Mouse (Mus musculus): ENCODE measurements around the gene Uckl1. TPM values are rescaled to one million over a fixed set of nuclear protein-coding genes. Genes with fewer than 3 reads are reported as not detected.
A peak's percentile ranks its signal among the peaks of the same experiment; 100 is the strongest.

Uckl1 gene
- polyA plus RNA-seq, 1 experiment from 2014 or later = 22.8 TPM

DNA sequence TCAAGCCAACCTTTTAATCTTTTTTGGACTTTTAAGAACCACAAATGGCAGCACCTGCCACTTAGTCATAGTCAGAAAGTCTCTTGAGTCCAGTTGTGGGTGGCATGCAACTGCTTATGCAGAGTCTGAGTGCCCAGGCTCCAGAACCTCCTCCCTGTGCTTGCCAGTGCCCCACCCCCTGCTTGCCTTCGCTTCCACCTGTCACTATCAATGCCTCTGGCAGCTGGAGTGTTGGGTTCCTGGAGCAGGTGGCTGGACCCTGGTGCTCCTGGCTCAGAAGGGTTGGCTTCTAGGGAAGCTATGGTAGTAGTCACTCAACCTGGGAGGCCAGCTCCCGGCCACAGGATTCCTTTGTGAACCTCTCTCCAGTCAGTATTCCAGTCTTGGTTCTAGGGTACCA lies 34.5 kb downstream of the Uckl1 start:
- no peak overlapping the region for H3K4me2 ChIP-seq (ENCODE audit: low read depth, low read length)
- H3K9ac ChIP-seq (replicated peaks) = no peak overlapping the region
- H3K27me3 ChIP-seq (ENCODE audit: insufficient read depth, low read length) = no peaks in the 10 kb centered on the region
- TF ChIP-seq CTCF (IDR thresholded peaks at IDR 0.05; ENCODE audit: low read depth) (no peak), EP300 (IDR thresholded peaks at IDR 0.05; ENCODE audit: low read depth) (no peak)
- no peaks in the 10 kb centered on the region for H3K9me3 ChIP-seq (ENCODE audit: low read length)
- H3K36me3 ChIP-seq (replicated peaks; ENCODE audit: insufficient read depth, low read length) = peaks cover 67% of the 10 kb centered on the region
- H3K4me3 ChIP-seq (ENCODE audit: low read depth, low read length) = no peak overlapping the region
- 95% methylated on average over 2 of the region's 2 CpGs for WGBS (ENCODE audit: insufficient replicate concordance)
- ATAC-seq (no peak), DNase-seq (no peak)
- H3K4me1 ChIP-seq (ENCODE audit: insufficient read depth) = no peaks in the 10 kb centered on the region
- H3K27ac ChIP-seq (ENCODE audit: low read depth) = no peak overlapping the region

GRCm38 (mm10) chr2:181548682-181549081 lies 36.0 kb downstream of the Uckl1 start:
- Histone ChIP-seq H3K9ac (replicated peaks) (no peak overlapping the region), H3K27me3 (ENCODE audit: insufficient read depth, low read length) (no peaks in the 10 kb centered on the region), H3K27ac (ENCODE audit: low read depth) (no peak overlapping the region), H3K4me2 (ENCODE audit: low read depth, low read length) (no peak overlapping the region), H3K36me3 (replicated peaks; ENCODE audit: insufficient read depth, low read length) (peaks cover 71% of the 10 kb centered on the region), H3K4me1 (ENCODE audit: insufficient read depth) (no peaks in the 10 kb centered on the region), H3K4me3 (ENCODE audit: low read depth, low read length) (no peak overlapping the region), H3K9me3 (ENCODE audit: low read length) (no peaks in the 10 kb centered on the region)
- TF ChIP-seq EP300 (IDR thresholded peaks at IDR 0.05; ENCODE audit: low read depth) = no peak
- TF ChIP-seq CTCF (IDR thresholded peaks at IDR 0.05; ENCODE audit: low read depth) = no peak
- no peak for DNase-seq
- ATAC-seq = no peak
- 84% methylated on average over 5 of the region's 5 CpGs for WGBS (ENCODE audit: insufficient replicate concordance)

- DNase-seq = no peak
- no peak for ATAC-seq
- H3K4me2 ChIP-seq (ENCODE audit: low read depth, low read length) = no peak overlapping the region
- H3K36me3 ChIP-seq (replicated peaks; ENCODE audit: insufficient read depth, low read length) = peaks cover 71% of the 10 kb centered on the region
- H3K27me3 ChIP-seq (ENCODE audit: insufficient read depth, low read length) = no peaks in the 10 kb centered on the region
- WGBS (ENCODE audit: insufficient replicate concordance) = 38% methylated on average over 1 of the region's 1 CpGs
- no peak for TF ChIP-seq EP300 (IDR thresholded peaks at IDR 0.05; ENCODE audit: low read depth)
- no peak for TF ChIP-seq CTCF (IDR thresholded peaks at IDR 0.05; ENCODE audit: low read depth)
- no peaks in the 10 kb centered on the region for H3K9me3 ChIP-seq (ENCODE audit: low read length)
- H3K27ac ChIP-seq (ENCODE audit: low read depth) = no peak overlapping the region
- no peaks in the 10 kb centered on the region for H3K4me1 ChIP-seq (ENCODE audit: insufficient read depth)
- H3K9ac ChIP-seq (replicated peaks) = no peak overlapping the region; the same call in 1 of the 2 replicates
- no peak overlapping the region for H3K4me3 ChIP-seq (ENCODE audit: low read depth, low read length)
Observed at GRCm38 (mm10) chr2:181548227-181548626, 36.5 kb downstream of the Uckl1 start.

GRCm38 (mm10) chr2:181546142-181546541 lies 38.5 kb downstream of the Uckl1 start:
- Histone ChIP-seq H3K4me2 (ENCODE audit: low read depth, low read length) (no peak overlapping the region), H3K9ac (replicated peaks) (no peak overlapping the region)

DNA sequence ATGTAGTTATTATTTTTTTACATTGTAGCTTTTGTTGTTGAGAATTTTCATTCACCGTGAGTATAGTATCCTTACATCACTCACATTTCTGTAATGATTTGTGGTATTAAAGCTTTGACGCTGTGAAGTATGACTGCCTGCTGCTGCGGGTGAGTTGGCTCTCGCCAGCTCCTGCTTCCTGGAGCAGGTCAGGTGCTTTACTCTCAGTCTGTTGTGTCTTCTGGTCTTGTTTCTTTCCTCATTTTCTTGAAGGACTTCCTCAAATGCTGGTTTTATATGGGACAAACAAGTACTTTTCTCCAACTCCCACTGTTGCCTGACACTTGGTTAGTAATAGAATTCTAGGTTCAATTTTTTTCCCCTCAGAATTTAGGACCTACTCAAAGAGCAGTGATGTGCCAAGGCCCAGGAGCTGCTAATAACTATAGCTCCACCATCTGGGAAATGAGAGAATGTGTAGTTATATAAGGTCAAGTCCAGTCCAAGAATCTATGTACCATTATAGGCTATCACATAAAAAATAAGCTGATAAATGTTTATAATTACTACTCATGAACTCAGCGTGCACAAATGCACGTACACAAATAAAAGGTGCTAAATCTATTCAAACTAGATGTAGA lies 42.8 kb downstream of the Uckl1 start:
- 77% methylated on average over 6 of the region's 6 CpGs for WGBS (ENCODE audit: insufficient replicate concordance)
- H3K27ac ChIP-seq (ENCODE audit: low read depth) = no peak overlapping the region
- H3K4me2 ChIP-seq (ENCODE audit: low read depth, low read length) = no peak overlapping the region
- H3K36me3 ChIP-seq (replicated peaks; ENCODE audit: insufficient read depth, low read length) = peaks cover 18% of the 10 kb centered on the region
- H3K9me3 ChIP-seq (ENCODE audit: low read length) = no peaks in the 10 kb centered on the region
- no peak for DNase-seq
- ATAC-seq = no peak
- peaks cover 5% of the 10 kb centered on the region for H3K4me1 ChIP-seq (ENCODE audit: insufficient read depth)
- H3K9ac ChIP-seq (replicated peaks) = no peak overlapping the region
- no peak overlapping the region for H3K4me3 ChIP-seq (ENCODE audit: low read depth, low read length)
- H3K27me3 ChIP-seq (ENCODE audit: insufficient read depth, low read length) = no peaks in the 10 kb centered on the region
- TF ChIP-seq EP300 (IDR thresholded peaks at IDR 0.05; ENCODE audit: low read depth) = no peak
- TF ChIP-seq CTCF (IDR thresholded peaks at IDR 0.05; ENCODE audit: low read depth) = no peak

More at GRCm38 (mm10) chr2:181546142-181546541, 38.5 kb downstream of the Uckl1 start:
- no peak for DNase-seq
- Histone ChIP-seq H3K27ac (ENCODE audit: low read depth) (no peak overlapping the region), H3K27me3 (ENCODE audit: insufficient read depth, low read length) (no peaks in the 10 kb centered on the region), H3K9me3 (ENCODE audit: low read length) (no peaks in the 10 kb centered on the region), H3K4me3 (ENCODE audit: low read depth, low read length) (no peak overlapping the region), H3K4me1 (ENCODE audit: insufficient read depth) (no peaks in the 10 kb centered on the region), H3K36me3 (replicated peaks; ENCODE audit: insufficient read depth, low read length) (peaks cover 55% of the 10 kb centered on the region)
- 68% methylated on average over 7 of the region's 7 CpGs for WGBS (ENCODE audit: insufficient replicate concordance)
- ATAC-seq = 0 out of 2 replicates have a peak, but pooled peaks have one; percentile 29
- no peak for TF ChIP-seq EP300 (IDR thresholded peaks at IDR 0.05; ENCODE audit: low read depth)
- TF ChIP-seq CTCF (IDR thresholded peaks at IDR 0.05; ENCODE audit: low read depth) = no peak

DNA sequence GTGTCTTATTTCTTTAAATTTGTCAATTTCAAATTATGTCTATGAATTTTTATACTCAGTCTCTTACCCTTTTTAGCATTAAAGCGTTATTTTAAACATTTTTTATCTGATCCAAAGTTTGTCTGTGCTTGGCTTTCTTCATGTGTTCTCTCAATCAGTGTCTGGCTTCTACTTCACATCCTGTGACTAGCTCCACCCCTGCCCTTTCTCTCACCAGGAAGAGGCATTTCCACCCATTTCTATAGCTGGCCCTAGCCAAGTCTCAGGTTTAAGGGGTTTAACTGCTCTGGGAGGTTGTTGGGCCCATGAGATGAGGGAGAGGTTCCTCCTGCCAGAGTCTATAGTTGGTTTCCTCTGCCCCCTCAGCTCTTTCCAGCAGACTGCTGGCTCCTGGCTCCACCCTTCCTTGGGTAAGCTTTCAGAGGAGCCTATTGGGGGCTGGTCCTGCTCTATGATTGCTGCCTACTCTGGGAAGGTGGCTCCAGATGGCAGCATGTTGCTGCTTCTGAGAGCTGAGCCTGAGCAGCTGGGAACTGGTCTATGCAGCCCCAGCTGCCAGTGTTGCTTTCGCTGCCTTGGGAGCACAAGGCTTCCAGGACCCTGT lies 47.1 kb downstream of the Uckl1 start:
- Histone ChIP-seq H3K9me3 (ENCODE audit: low read length) (no peaks in the 10 kb centered on the region), H3K4me3 (ENCODE audit: low read depth, low read length) (no peak overlapping the region), H3K36me3 (replicated peaks; ENCODE audit: insufficient read depth, low read length) (peaks cover 4% of the 10 kb centered on the region; the same call in 1 of the 2 replicates), H3K27me3 (ENCODE audit: insufficient read depth, low read length) (no peaks in the 10 kb centered on the region), H3K4me2 (ENCODE audit: low read depth, low read length) (peak overlapping the region; percentile 36; the same call in 1 of the 2 replicates), H3K27ac (ENCODE audit: low read depth) (peak overlapping the region; percentile 77), H3K4me1 (ENCODE audit: insufficient read depth) (peaks cover 5% of the 10 kb centered on the region), H3K9ac (replicated peaks) (0 out of 2 replicates have a peak overlapping the region, but pooled peaks have one; percentile 21)
- WGBS (ENCODE audit: insufficient replicate concordance) = 58% methylated on average over 2 of the region's 2 CpGs
- TF ChIP-seq EP300 (IDR thresholded peaks at IDR 0.05; ENCODE audit: low read depth) (no peak), CTCF (IDR thresholded peaks at IDR 0.05; ENCODE audit: low read depth) (no peak)
- ATAC-seq (peak; percentile 56), DNase-seq (peak; percentile 22)

Data from liver, postnatal 0 days (tissue).